Mouse (Mus musculus): Measurements from ENCODE around the gene Grb2. TPM values are rescaled to one million over a fixed set of nuclear protein-coding genes. Genes with fewer than 3 reads are reported as not detected.

Grb2 gene
- polyA plus RNA-seq, 1 experiment from 2014 or later, result 40.4 TPM

DNA sequence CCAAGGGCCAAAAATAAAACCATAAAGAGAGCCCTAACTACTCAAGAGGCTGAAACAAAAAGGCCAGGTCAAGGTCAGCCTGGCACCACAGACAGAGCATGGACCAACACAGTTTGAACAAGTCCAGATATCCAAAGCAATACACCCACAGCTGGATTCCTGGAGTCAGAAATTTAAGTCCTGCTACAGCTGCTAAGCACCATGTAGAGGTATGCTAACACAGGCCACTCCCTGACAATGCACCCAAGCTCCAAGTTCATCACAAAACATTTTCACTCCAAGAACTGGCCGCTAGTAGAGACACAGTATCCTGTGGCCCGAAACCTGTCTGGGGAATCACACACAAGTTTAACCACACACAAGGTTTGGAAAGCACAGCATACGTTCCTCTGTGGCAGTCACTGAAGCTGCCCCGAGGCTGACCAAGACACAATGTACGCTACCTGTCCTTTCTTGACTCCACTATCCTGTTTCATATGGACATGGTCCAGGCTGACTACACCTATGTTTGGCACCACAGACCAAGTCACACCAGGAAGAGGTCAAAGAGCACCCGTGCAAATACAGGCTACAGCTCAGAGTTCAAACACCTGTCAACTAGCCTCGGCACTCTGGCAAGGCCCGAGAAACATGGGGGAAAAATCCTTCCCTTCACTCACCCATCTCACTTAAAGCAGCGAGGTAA is 28.7 kb downstream of the Grb2 start:
- TF ChIP-seq CTCF (IDR thresholded peaks at IDR 0.05; ENCODE audit: low read depth), result no peak
- TF ChIP-seq EP300 (IDR thresholded peaks at IDR 0.05; ENCODE audit: low read depth), result no peak
- peaks cover 19% of the 10 kb centered on the region for H3K4me1 ChIP-seq (ENCODE audit: insufficient read depth)
- no peaks in the 10 kb centered on the region for H3K27me3 ChIP-seq (ENCODE audit: insufficient read depth, low read length)
- 71% methylated on average over 9 of the region's 9 CpGs for WGBS (ENCODE audit: insufficient replicate concordance)
- peaks cover 21% of the 10 kb centered on the region; the same call in 1 of the 2 replicates for H3K36me3 ChIP-seq (replicated peaks; ENCODE audit: insufficient read depth, low read length)
- H3K27ac ChIP-seq (ENCODE audit: low read depth), result peak overlapping the region; percentile 58
- no peak overlapping the region; the same call in 1 of the 2 replicates for H3K4me2 ChIP-seq (ENCODE audit: low read depth, low read length)
- no peak overlapping the region for H3K9ac ChIP-seq (replicated peaks)
- no peaks in the 10 kb centered on the region for H3K9me3 ChIP-seq (ENCODE audit: low read length)
- ATAC-seq (peak; percentile 83), DNase-seq (peak; percentile 39)
- no peak overlapping the region for H3K4me3 ChIP-seq (ENCODE audit: low read depth, low read length)

DNA sequence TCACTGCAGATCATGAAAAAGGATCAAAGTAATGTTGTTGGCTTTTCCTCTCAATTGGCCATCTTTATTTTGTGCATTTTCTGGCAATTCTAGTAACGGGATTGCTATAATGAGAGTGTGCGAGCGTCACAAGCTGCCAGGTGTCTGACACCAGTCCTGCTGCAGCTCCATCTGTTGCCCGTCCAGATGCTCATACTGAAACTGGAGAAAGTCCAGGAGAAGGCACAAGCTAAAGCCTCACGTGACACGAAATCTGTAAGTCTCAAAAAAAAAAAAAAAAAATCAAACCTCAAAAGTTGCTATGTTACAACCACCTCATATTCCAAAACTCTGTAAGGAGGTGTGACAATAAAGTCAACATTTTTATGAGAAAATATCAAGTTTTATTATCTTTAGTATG is 29.5 kb downstream of the Grb2 start:
- DNase-seq (no peak), ATAC-seq (no peak)
- no peak for TF ChIP-seq EP300 (IDR thresholded peaks at IDR 0.05; ENCODE audit: low read depth)
- no peak for TF ChIP-seq CTCF (IDR thresholded peaks at IDR 0.05; ENCODE audit: low read depth)
- Histone ChIP-seq H3K27ac (ENCODE audit: low read depth) (peak overlapping the region; percentile 58; the same call in 1 of the 2 replicates), H3K27me3 (ENCODE audit: insufficient read depth, low read length) (no peaks in the 10 kb centered on the region), H3K36me3 (replicated peaks; ENCODE audit: insufficient read depth, low read length) (peaks cover 21% of the 10 kb centered on the region; the same call in 1 of the 2 replicates), H3K9ac (replicated peaks) (no peak overlapping the region), H3K4me3 (ENCODE audit: low read depth, low read length) (no peak overlapping the region), H3K4me2 (ENCODE audit: low read depth, low read length) (no peak overlapping the region), H3K4me1 (ENCODE audit: insufficient read depth) (peaks cover 27% of the 10 kb centered on the region), H3K9me3 (ENCODE audit: low read length) (no peaks in the 10 kb centered on the region)
- 90% methylated on average over 6 of the region's 6 CpGs for WGBS (ENCODE audit: insufficient replicate concordance)

DNA sequence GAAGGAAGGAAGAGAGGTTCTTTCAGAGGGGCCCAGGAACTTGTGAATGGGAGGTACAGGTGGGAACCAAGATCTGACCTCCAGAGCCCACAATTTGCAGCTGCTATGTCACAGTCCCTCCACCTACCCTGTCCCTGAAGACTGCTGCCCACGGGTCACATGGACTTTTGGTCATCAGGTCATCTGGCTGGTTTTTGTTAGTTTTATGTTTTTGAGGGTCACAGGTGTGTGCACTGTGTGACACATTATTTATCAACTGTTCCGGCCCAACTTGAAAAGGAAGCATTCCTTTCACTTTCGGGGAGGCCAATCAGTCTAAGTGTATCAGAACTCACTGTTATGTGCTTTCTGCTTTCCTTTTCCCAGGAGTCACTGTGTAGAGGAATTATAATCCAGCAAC is 30.9 kb downstream of the Grb2 start:
- peaks cover 28% of the 10 kb centered on the region for H3K4me1 ChIP-seq (ENCODE audit: insufficient read depth)
- H3K4me2 ChIP-seq (ENCODE audit: low read depth, low read length), result no peak overlapping the region
- peak overlapping the region; percentile 60 for H3K27ac ChIP-seq (ENCODE audit: low read depth)
- H3K4me3 ChIP-seq (ENCODE audit: low read depth, low read length), result no peak overlapping the region
- no peaks in the 10 kb centered on the region for H3K27me3 ChIP-seq (ENCODE audit: insufficient read depth, low read length)
- no peak overlapping the region for H3K9ac ChIP-seq (replicated peaks)
- H3K36me3 ChIP-seq (replicated peaks; ENCODE audit: insufficient read depth, low read length), result peaks cover 10% of the 10 kb centered on the region; the same call in 1 of the 2 replicates
- DNase-seq (no peak), ATAC-seq (peak; percentile 70)
- H3K9me3 ChIP-seq (ENCODE audit: low read length), result no peaks in the 10 kb centered on the region
- TF ChIP-seq EP300 (IDR thresholded peaks at IDR 0.05; ENCODE audit: low read depth) (no peak), CTCF (IDR thresholded peaks at IDR 0.05; ENCODE audit: low read depth) (no peak)
- WGBS (ENCODE audit: insufficient replicate concordance), result 64% methylated on average over 3 of the region's 3 CpGs

DNA sequence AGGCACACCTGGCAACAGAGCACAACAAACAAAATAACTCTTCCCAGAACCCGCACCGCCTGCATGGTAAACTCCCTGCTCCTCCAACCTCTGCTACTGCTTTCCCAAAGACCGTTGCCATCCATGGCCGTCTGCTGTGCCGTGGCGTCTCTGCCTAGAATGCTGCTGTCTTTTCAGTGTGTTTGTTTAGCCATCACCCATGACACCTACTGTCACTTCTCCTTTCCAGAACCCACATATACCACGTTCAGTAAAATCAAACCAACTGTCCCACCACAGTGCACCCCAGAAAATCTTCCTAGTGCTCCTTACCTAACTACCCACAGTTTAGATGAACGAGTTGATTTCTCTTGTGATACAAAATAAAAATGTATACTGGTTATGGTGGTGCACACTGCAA is 31.7 kb downstream of the Grb2 start:
- Histone ChIP-seq H3K4me1 (ENCODE audit: insufficient read depth) (peaks cover 33% of the 10 kb centered on the region), H3K36me3 (replicated peaks; ENCODE audit: insufficient read depth, low read length) (peaks cover 6% of the 10 kb centered on the region; the same call in 1 of the 2 replicates), H3K4me2 (ENCODE audit: low read depth, low read length) (no peak overlapping the region), H3K4me3 (ENCODE audit: low read depth, low read length) (no peak overlapping the region), H3K9me3 (ENCODE audit: low read length) (no peaks in the 10 kb centered on the region), H3K27ac (ENCODE audit: low read depth) (peak overlapping the region; percentile 30; the same call in 1 of the 2 replicates), H3K9ac (replicated peaks) (no peak overlapping the region), H3K27me3 (ENCODE audit: insufficient read depth, low read length) (no peaks in the 10 kb centered on the region)
- TF ChIP-seq CTCF (IDR thresholded peaks at IDR 0.05; ENCODE audit: low read depth) (no peak), EP300 (IDR thresholded peaks at IDR 0.05; ENCODE audit: low read depth) (no peak)
- 57% methylated on average over 8 of the region's 8 CpGs for WGBS (ENCODE audit: insufficient replicate concordance)
- no peak for DNase-seq
- no peak for ATAC-seq

DNA sequence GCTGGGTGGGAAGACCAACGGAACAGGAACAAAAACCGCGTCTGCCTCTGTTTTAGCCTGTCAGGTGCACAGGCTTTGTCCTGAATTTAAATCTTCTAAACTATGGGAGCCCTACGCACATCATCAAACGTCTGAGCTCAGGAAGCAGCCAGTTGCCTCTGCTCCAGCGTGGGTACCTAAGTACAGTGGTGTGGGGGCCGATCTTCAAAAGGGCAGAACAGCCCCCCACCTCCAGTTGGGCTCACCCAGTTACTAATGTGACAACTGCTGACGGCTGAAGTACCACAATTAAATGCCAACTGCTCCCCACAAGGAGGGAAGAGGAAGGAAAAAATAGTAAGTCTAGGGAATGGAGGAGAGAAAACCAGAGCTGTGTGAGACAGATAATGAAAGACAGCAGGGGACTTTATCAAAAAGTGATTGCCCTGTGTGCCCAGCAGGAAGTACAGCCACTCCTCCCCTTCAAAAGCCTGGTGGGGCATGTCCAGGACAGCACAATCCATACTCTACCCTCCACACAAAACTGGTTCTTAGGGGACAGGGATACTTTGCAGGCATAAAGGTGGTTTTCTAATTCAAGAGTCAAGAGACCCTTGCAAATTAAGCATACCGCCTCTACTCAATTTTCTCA is 34.0 kb downstream of the Grb2 start:
- TF ChIP-seq EP300 (IDR thresholded peaks at IDR 0.05; ENCODE audit: low read depth), result no peak
- no peak for TF ChIP-seq CTCF (IDR thresholded peaks at IDR 0.05; ENCODE audit: low read depth)
- H3K27ac ChIP-seq (ENCODE audit: low read depth), result no peak overlapping the region
- H3K9ac ChIP-seq (replicated peaks), result 0 out of 2 replicates have a peak overlapping the region, but pooled peaks have one; percentile 16
- no peaks in the 10 kb centered on the region for H3K27me3 ChIP-seq (ENCODE audit: insufficient read depth, low read length)
- 57% methylated on average over 9 of the region's 9 CpGs for WGBS (ENCODE audit: insufficient replicate concordance)
- DNase-seq (no peak), ATAC-seq (no peak)
- peaks cover 46% of the 10 kb centered on the region for H3K4me1 ChIP-seq (ENCODE audit: insufficient read depth)
- peaks cover 4% of the 10 kb centered on the region; the same call in 1 of the 2 replicates for H3K36me3 ChIP-seq (replicated peaks; ENCODE audit: insufficient read depth, low read length)
- no peaks in the 10 kb centered on the region for H3K9me3 ChIP-seq (ENCODE audit: low read length)
- 0 out of 2 replicates have a peak overlapping the region, but pooled peaks have one; percentile 13 for H3K4me2 ChIP-seq (ENCODE audit: low read depth, low read length)
- H3K4me3 ChIP-seq (ENCODE audit: low read depth, low read length), result no peak overlapping the region

DNA sequence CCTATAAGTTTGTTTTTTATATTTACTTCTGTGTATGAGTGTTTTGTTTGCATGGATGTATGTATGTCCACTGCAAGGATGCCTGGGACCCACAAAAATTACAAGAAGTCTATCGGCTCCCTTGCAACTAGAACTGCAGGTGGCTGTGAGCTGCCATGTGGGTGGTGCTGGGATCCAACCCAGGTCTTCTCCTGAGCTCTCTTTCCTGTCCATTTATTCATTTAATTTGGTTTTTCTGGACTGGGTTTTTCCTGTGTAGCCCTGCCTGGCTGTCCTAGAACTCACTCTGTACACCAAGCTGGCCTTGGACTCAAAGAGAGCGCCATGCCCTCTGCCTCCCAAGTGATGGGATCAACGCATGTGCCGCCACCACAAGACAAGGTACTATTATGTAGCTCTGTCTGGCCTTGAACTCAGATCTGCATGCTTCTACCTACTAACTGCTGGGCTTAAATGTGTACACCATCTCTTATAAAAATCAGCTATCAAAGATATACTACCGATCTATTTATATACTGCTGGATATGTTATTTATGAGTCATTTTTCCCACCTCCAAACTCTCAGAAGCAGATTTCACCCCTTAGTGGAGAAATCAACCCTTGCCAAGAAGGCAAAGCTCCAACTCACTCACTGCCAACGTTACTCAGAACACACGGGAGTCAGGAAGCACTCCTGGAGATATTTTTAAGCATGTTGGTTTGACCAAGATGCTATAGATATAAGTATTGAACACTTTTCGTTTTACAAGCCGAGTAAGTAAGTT is 34.7 kb downstream of the Grb2 start:
- peaks cover 46% of the 10 kb centered on the region for H3K4me1 ChIP-seq (ENCODE audit: insufficient read depth)
- H3K27ac ChIP-seq (ENCODE audit: low read depth), result no peak overlapping the region
- H3K4me3 ChIP-seq (ENCODE audit: low read depth, low read length), result no peak overlapping the region
- H3K4me2 ChIP-seq (ENCODE audit: low read depth, low read length), result no peak overlapping the region
- no peak overlapping the region for H3K9ac ChIP-seq (replicated peaks)
- WGBS (ENCODE audit: insufficient replicate concordance), result 68% methylated on average over 9 of the region's 9 CpGs
- no peaks in the 10 kb centered on the region for H3K9me3 ChIP-seq (ENCODE audit: low read length)
- ATAC-seq (no peak), DNase-seq (no peak)
- H3K27me3 ChIP-seq (ENCODE audit: insufficient read depth, low read length), result no peaks in the 10 kb centered on the region
- H3K36me3 ChIP-seq (replicated peaks; ENCODE audit: insufficient read depth, low read length), result peaks cover 3% of the 10 kb centered on the region; the same call in 1 of the 2 replicates
- TF ChIP-seq EP300 (IDR thresholded peaks at IDR 0.05; ENCODE audit: low read depth), result no peak
- no peak for TF ChIP-seq CTCF (IDR thresholded peaks at IDR 0.05; ENCODE audit: low read depth)

All from liver, postnatal 0 days (tissue).